Mouse (Mus musculus) lung, embryonic 15.5 days (tissue): ENCODE data around the gene Eef1a2. TPM values are rescaled to one million over a fixed set of nuclear protein-coding genes. Genes with fewer than 3 reads are reported as not detected.

Experiments
- ATAC-seq: fragments of 200-750 bp; cut with Nextera tagmentation; 2 replicates; pipeline ENCODE4 v1.8.0; 2017; ENCODE audit warnings: moderate number of reproducible peaks, borderline replicate concordance; ENCODE audit not compliant: low FRiP score, low TSS enrichment; ENCODE audit errors: extremely low read depth
- H3K27ac ChIP-seq: fragments of 300-500 bp; sonication (generic); 2 replicates; pipeline ENCODE4 v1.5.1; 2015; ENCODE audit warnings: moderate library complexity, mild to moderate bottlenecking, inconsistent platforms
- H3K27me3 ChIP-seq: fragments of 300-500 bp; sonication (generic); 2 replicates; pipeline ENCODE4 v1.6.1; 2015; ENCODE audit warnings: inconsistent platforms
- H3K36me3 ChIP-seq: fragments of 300-500 bp; sonication (generic); 2 replicates; pipeline ENCODE4 v1.6.1; 2015; ENCODE audit warnings: inconsistent platforms
- H3K4me1 ChIP-seq: fragments of 300-500 bp; sonication (generic); 2 replicates; pipeline ENCODE4 v1.6.1; 2015; ENCODE audit warnings: inconsistent platforms
- H3K4me2 ChIP-seq: fragments of 300-500 bp; sonication (generic); 2 replicates; pipeline ENCODE4 v1.6.1; 2015; ENCODE audit warnings: inconsistent platforms, mild to moderate bottlenecking, moderate library complexity
- H3K4me3 ChIP-seq: fragments of 300-500 bp; sonication (generic); 2 replicates; pipeline ENCODE4 v1.5.1; 2015; ENCODE audit warnings: mild to moderate bottlenecking, inconsistent platforms
- H3K9ac ChIP-seq: fragments of 300-500 bp; sonication (generic); 2 replicates; pipeline ENCODE4 v1.6.1; 2015; ENCODE audit warnings: inconsistent platforms
- H3K9me3 ChIP-seq: fragments of 300-500 bp; sonication (generic); 2 replicates; pipeline ENCODE4 v1.6.1; 2016; ENCODE audit warnings: inconsistent platforms
- WGBS: fragments of 180-500 bp; shearing (Covaris S2); methylation state at CpG from one replicate; pipeline ENCODE4 v1.1.7; 2015; 5-methylcytosine and 5-hydroxymethylcytosine counted together
- polyA plus RNA-seq: library from polyadenylated mRNA; unstranded; fragments of >200 nt; fragmentation: Nextera tagmentation; extraction: Ambion mirVana; gene quantifications from 2 replicates; pipeline ENCODE4 v1.2.1, GENCODE M21; 2015

Eef1a2 gene
- polyA plus RNA-seq, 1 experiment from 2014 or later, result 0.54 TPM

DNA sequence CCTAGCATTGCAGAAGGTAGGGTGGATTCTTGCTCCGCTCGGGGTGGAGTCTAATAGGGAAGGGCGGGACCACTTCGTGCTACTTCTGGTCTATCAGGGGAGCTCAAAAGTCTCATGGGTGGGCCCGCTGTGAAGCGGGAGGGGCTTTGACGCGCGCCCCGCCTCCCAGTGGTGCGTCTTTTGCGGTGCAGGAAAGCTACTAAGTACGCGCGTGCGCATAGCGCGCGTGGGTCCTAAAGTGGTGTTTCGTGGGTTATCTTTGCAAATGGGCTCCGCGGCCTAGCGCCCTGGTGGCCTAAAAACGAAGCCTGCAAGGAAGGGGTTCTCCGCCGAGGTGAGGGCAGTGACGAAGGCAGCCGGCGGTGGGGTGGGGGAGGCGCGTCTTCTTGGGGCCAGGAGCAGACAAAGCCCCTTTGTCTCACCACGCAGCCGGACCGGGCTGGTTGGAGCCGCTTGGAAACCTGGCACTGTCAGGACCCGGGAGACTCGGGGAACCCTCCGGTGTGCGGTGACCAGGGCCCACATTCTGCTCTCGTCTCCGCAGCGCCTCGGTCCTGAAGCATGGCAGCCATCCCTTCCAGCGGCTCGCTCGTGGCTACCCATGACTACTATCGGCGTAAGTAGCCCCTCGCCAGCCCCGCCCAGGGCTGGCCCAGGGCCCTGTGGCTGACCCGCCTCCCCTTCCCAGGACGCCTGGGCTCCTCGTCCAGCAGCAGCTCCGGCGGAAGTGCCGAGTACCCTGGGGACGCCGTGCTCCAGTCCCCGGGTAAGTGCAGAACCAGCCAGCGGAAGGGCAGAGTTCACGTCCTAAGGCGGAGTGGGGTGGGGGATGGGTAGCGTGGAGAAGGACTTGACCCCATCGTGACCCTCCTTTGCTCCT, 30.5 kb upstream of the Eef1a2 start, which contains the start of gene Ppdpf:
Gene Ppdpf, plus strand, starts transcription at position 127 of the 880 bp plus-strand sequence.
- peak within 1 kb of the TSS; percentile 89 for H3K9ac ChIP-seq
- ATAC-seq, result peak; percentile 96
- peaks cover 10% of the 10 kb centered on the region for H3K4me1 ChIP-seq
- H3K4me3 ChIP-seq, result peak within 1 kb of the TSS; percentile 83
- H3K27me3 ChIP-seq, result no peaks in the 10 kb centered on the region
- H3K36me3 ChIP-seq, result 0 out of 2 replicates have a peak, but pooled peaks cover 3% of the 10 kb centered on the region
- H3K27ac ChIP-seq, result peak within 1 kb of the TSS; percentile 96
- H3K4me2 ChIP-seq, result peak within 1 kb of the TSS; percentile 93
- WGBS, result under 1% methylated on average over 64 of the region's 64 CpGs
- H3K9me3 ChIP-seq, result no peaks in the 10 kb centered on the region

DNA sequence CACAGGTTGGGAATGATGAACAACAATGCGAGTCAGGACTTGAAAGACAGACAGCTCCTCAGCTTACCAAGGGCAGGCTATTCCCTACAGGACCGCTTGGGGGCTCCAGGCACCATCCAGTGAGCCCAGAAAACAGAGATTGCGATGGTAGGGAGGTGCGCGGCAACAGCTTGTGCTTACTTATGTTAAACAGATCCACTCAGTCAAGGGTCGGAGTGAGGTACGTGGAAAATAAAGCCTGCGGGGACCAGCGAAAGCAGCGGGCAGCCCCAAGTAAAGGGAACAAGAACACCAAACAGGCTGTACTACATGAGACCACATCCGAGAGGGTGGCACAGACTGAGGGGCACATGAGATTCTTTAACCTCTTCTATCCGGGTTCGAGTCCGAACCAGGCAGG, 29.8 kb upstream of the Eef1a2 start:
- WGBS, result under 1% methylated on average over 14 of the region's 14 CpGs
- peaks cover 10% of the 10 kb centered on the region for H3K4me1 ChIP-seq
- peak; percentile 77 for ATAC-seq

DNA sequence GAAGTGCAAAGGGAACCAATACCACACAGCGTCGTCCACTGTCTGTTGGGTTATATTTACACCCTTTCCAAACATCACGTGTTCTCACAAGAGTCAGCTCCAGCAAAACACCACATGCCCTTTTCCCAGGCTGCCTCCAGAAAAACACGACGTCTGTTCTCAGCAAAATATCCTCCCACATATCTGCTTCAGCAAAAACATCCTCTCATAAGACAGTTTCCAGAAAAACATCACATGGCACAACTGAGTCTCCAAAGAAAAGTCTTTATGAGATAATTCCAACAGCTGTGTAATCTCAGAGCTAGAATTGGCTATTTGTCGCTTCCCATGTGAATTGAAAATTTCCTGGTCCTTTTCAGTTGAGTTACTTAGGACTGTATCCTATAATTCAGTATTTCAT, 24.1 kb upstream of the Eef1a2 start:
- Histone ChIP-seq H3K27me3 (no peaks in the 10 kb centered on the region), H3K9ac (no peak overlapping the region), H3K4me1 (no peaks in the 10 kb centered on the region), H3K9me3 (no peaks in the 10 kb centered on the region), H3K4me2 (no peak overlapping the region), H3K27ac (no peak overlapping the region), H3K4me3 (no peak overlapping the region), H3K36me3 (no peaks in the 10 kb centered on the region)
- no peak for ATAC-seq
- 75% methylated on average over 6 of the region's 6 CpGs for WGBS

More for the DNA sequence above, 29.8 kb upstream of the Eef1a2 start:
- Histone ChIP-seq H3K9me3 (no peaks in the 10 kb centered on the region), H3K27ac (peak overlapping the region; percentile 96), H3K27me3 (no peaks in the 10 kb centered on the region), H3K9ac (peak overlapping the region; percentile 44), H3K4me2 (peak overlapping the region; percentile 93), H3K4me3 (peak overlapping the region; percentile 83), H3K36me3 (0 out of 2 replicates have a peak, but pooled peaks cover 3% of the 10 kb centered on the region)

DNA sequence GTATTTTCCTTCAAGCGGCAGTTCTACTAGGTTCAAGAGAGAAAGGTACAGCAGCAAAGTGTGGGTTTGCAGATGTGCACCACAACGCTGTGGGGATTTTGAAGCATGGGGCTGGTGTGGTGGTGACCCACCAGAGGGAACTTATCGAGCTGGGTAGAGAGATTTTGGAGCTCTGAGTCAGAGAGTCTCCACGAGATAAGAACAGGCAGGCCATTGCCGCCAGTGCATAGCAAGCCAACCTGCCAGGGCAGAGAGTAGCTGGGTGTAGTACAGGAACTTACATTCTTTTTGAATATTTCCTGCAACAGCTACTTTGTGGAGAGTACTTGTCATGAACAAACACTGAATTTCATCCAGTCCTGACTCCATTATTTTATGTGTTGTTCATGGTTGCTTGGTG, 21.7 kb upstream of the Eef1a2 start:
- no peaks in the 10 kb centered on the region for H3K4me1 ChIP-seq
- no peak overlapping the region for H3K4me2 ChIP-seq
- H3K9me3 ChIP-seq, result no peaks in the 10 kb centered on the region
- WGBS, result 66% methylated on average over 5 of the region's 5 CpGs
- no peaks in the 10 kb centered on the region for H3K36me3 ChIP-seq
- H3K4me3 ChIP-seq, result no peak overlapping the region
- H3K27me3 ChIP-seq, result no peaks in the 10 kb centered on the region
- H3K9ac ChIP-seq, result no peak overlapping the region
- ATAC-seq, result no peak
- H3K27ac ChIP-seq, result no peak overlapping the region

DNA sequence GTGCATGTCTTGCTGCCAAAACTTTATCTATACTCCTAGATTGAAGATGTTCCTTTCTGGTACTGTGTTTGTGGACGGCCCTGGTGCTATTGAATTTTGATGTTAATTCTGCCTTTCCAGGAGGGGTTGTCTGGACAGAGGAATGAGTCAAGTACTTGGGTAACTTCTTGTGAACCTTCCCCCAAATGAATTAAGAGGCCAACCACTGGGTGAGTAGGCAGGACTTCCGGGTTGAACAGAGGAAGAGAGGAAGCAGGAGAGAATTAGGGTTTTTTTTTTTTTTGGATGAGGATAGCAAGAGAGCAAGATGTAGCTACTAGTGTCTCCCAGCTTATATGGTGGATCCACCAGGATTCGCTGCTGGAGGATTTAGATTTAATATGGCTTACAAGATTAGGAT, 21.2 kb upstream of the Eef1a2 start:
- Histone ChIP-seq H3K4me2 (no peak overlapping the region), H3K9me3 (no peaks in the 10 kb centered on the region), H3K27ac (no peak overlapping the region), H3K36me3 (no peaks in the 10 kb centered on the region), H3K4me3 (no peak overlapping the region), H3K4me1 (no peaks in the 10 kb centered on the region), H3K27me3 (no peaks in the 10 kb centered on the region), H3K9ac (no peak overlapping the region)
- no peak for ATAC-seq
- WGBS, result 65% methylated on average over 3 of the region's 3 CpGs

DNA sequence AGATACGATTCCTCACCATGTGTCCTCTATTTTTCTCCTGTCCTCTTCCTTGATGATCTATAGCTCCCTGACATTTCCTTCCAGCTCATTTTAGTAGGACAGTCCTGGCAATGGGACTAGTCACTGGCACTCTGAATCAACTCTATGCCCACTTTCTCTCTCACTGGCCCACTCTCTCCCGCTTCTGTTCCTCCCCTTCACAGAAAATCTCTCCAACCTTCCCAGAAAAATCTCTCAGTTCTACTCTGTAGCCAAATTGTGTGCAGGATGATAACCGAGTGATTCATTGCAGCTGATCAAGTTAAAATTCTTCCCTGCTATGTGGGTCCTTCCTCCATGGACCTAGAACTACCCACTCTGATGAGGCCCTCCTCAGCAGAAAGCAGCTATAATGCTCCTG, 17.8 kb upstream of the Eef1a2 start:
- H3K4me2 ChIP-seq, result no peak overlapping the region
- no peak overlapping the region for H3K4me3 ChIP-seq
- no peak overlapping the region for H3K27ac ChIP-seq
- no peak for ATAC-seq
- H3K27me3 ChIP-seq, result no peaks in the 10 kb centered on the region
- no peak overlapping the region for H3K9ac ChIP-seq
- no peaks in the 10 kb centered on the region for H3K4me1 ChIP-seq
- H3K9me3 ChIP-seq, result no peaks in the 10 kb centered on the region
- 85% methylated on average over 3 of the region's 3 CpGs for WGBS
- no peaks in the 10 kb centered on the region for H3K36me3 ChIP-seq

DNA sequence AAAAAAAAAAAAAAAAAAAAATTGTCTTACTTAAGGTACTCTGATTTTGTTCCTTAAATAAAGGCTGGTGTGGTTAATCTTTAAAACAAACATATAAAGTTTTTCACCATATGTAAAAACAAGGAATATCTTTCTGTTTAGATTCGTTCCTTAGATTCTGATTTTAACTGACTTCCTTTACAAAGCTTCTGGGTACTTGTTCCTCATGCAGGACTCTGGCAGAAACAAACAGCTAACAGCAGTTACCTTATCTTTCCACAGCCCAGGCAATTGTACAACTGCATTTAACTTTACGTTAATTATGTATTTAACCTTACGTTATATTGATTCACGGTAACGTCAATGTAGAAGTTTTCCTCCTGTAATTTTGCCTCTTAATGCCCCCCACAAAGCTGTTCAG, 9.7 kb upstream of the Eef1a2 start:
- Histone ChIP-seq H3K36me3 (no peaks in the 10 kb centered on the region), H3K9me3 (no peaks in the 10 kb centered on the region), H3K27me3 (no peaks in the 10 kb centered on the region; the same call in 1 of the 2 replicates), H3K4me1 (no peaks in the 10 kb centered on the region), H3K9ac (no peak overlapping the region), H3K4me3 (no peak overlapping the region), H3K4me2 (no peak overlapping the region), H3K27ac (no peak overlapping the region)
- ATAC-seq, result no peak
- WGBS, result 76% methylated on average over 5 of the region's 5 CpGs

DNA sequence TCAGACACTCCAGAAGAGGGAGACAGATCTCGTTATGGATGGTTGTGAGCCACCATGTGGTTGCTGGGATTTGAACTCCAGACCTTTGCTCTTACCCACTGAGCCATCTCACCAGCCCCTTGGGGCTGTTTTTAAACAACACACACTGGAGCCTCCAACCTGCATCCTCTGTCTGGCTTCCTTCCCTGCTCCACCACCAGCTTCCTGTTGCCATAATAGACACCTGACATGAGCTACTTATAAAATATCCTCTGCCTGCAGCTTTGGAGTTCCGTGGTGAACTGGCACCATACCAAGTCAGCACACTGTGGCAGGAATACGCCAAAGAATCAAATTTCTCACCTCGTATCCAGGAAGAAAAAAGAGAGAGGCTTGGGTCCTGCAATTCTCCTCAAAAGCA, 4.0 kb upstream of the Eef1a2 start:
- H3K27ac ChIP-seq, result no peak overlapping the region
- H3K4me2 ChIP-seq, result no peak overlapping the region
- no peaks in the 10 kb centered on the region for H3K4me1 ChIP-seq
- no peak overlapping the region for H3K9ac ChIP-seq
- H3K27me3 ChIP-seq, result peaks cover 33% of the 10 kb centered on the region
- no peaks in the 10 kb centered on the region for H3K9me3 ChIP-seq
- H3K36me3 ChIP-seq, result no peaks in the 10 kb centered on the region
- no peak overlapping the region for H3K4me3 ChIP-seq
- ATAC-seq, result no peak
- WGBS, result 46% methylated on average over 4 of the region's 4 CpGs

DNA sequence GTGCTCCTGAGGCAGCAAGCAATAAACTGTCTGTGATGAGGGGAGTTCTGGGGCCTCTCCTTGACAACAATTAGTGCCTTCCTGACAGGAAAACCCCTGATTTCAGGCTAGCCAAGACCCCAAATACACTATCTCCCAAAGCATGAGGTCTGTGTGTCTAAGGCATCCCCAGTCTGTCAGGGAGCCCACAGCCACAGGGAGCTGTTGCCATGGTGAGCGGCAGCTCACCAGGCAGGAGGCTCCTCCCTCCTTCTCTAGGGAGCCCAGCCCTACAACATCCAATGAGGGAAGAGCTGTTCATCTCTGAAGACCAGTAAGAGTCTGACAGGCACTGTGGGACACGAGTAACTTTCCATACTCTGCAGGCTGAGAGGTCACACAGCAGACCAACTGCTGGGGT, 3.0 kb upstream of the Eef1a2 start:
- WGBS, result 2% methylated on average over 2 of the region's 2 CpGs
- no peaks in the 10 kb centered on the region for H3K36me3 ChIP-seq
- H3K27me3 ChIP-seq, result peaks cover 43% of the 10 kb centered on the region
- H3K4me2 ChIP-seq, result no peak overlapping the region
- no peak overlapping the region for H3K27ac ChIP-seq
- H3K4me1 ChIP-seq, result no peaks in the 10 kb centered on the region
- H3K9ac ChIP-seq, result no peak overlapping the region
- no peaks in the 10 kb centered on the region for H3K9me3 ChIP-seq
- no peak overlapping the region for H3K4me3 ChIP-seq
- no peak for ATAC-seq

DNA sequence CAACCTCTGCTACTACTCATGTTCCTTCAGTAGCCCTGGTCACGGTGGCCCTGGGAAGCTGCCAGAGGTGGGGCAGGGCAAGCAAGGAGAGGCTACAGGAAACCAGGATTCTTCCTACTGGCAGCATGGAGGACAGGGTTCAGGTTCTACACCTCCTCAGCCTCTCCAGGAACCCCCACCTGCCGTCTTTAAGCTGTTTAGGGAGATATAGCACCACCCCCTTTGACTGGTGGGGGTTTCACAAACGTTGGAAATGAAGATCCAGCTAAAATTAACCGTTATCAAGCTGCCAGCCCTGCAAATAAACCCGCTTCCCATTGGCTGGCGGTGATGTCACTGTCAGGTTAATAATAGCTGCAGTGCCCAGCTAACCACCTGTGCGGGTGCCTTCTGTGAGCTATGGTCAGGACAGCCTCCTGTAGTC, 2.3 kb upstream of the Eef1a2 start:
- Histone ChIP-seq H3K27me3 (peaks cover 48% of the 10 kb centered on the region), H3K4me3 (no peak overlapping the region), H3K9ac (no peak overlapping the region), H3K4me1 (no peaks in the 10 kb centered on the region), H3K9me3 (no peaks in the 10 kb centered on the region), H3K27ac (no peak overlapping the region), H3K36me3 (no peaks in the 10 kb centered on the region), H3K4me2 (no peak overlapping the region)
- 49% methylated on average over 7 of the region's 7 CpGs for WGBS
- no peak for ATAC-seq

DNA sequence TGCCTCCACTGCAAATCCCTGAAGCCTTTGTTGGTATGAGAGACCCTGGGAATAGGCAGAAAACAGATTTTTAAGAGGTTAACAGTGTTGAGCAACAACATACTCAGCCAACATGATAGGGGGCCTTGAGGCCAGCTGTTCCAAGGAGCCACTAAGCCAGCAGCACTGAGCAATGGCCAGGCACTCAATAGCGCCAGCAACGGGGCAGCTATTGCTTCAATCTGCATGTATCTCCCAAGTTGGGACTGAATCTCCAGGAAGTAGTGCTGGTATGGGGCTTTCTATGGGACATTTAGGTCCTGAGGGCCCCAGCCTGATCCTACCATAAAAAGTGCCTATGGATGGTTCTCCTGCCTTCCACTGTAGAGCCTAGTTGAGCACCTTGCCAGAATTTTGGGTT, 1.7 kb upstream of the Eef1a2 start:
- H3K4me3 ChIP-seq, result no peak overlapping the region
- H3K27me3 ChIP-seq, result peaks cover 50% of the 10 kb centered on the region
- H3K4me2 ChIP-seq, result no peak overlapping the region
- no peak overlapping the region for H3K9ac ChIP-seq
- no peaks in the 10 kb centered on the region for H3K4me1 ChIP-seq
- no peak for ATAC-seq
- no peak overlapping the region for H3K27ac ChIP-seq
- no peaks in the 10 kb centered on the region for H3K36me3 ChIP-seq
- WGBS, result 76% methylated on average over 2 of the region's 2 CpGs
- H3K9me3 ChIP-seq, result no peaks in the 10 kb centered on the region

DNA sequence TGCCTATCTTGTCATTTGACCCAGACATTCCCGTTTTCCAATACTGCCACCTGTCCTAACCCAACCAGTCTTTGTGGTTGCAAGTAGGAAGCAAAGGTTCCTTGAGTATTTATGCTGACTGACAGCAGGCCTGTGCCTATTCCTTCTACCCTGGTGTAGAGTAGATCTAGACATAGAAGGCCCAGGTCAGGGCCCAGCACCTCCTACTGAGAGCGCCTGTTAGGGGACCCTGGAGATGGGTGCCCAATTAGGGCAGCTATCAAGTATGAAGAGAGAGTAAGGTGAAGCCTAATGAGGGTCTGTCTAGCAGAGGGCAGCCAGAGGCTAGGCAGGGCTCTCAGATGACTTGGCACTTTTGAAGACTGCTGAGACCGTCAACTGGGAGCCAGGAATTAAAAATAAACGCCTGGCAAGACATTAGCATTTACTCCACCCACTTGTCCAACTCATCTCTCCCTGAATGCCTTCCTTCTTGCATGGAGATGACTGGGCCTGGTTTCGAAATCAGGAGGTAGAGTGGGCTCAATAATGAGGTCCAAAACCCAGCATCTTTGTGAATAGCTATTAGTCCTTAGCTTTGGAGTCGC, 995 bp upstream of the Eef1a2 start:
- 63% methylated on average over 6 of the region's 6 CpGs for WGBS
- H3K27ac ChIP-seq, result no peak overlapping the region
- no peaks in the 10 kb centered on the region for H3K4me1 ChIP-seq
- no peak for ATAC-seq
- H3K9me3 ChIP-seq, result no peaks in the 10 kb centered on the region
- H3K27me3 ChIP-seq, result peaks cover 50% of the 10 kb centered on the region
- no peak overlapping the region for H3K4me2 ChIP-seq
- no peaks in the 10 kb centered on the region for H3K36me3 ChIP-seq
- no peak overlapping the region for H3K9ac ChIP-seq
- H3K4me3 ChIP-seq, result no peak overlapping the region
